Mouse (Mus musculus) urinary bladder, postnatal 14 days (tissue): ENCODE data around the gene Synpo2.

Experiments used
- DNase-seq: peaks from one replicate; pipeline ENCODE4 v3.0.0; 2021; ENCODE audit warnings: low spot score

Synpo2 gene

DNA sequence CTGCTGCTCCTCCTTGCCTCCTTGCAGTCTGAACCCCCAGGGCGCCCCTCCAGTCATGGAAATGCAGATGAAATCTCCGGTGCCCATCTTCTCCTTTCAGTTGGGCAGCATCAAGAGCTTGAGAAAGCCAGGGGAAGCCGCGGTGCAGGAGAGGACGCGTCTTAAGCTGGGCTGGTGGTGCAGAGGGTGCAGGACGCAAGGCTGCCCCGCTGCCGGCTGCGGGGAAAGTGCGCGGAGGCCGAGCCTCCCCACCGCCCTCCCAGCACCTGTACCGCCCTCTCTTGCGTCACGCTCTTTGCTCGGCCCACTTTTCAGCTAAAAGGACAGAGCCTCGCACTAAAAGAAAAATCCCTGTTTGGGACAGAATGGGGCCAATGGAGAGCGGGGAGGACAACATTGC lies at the start of gene Synpo2:
TSS of gene Synpo2 (minus strand) at position 229 of the 400 bp plus-strand sequence.
- peak; percentile 70 for DNase-seq

- DNase-seq, result no peak
Observed at GRCm38 (mm10) chr3:123285649-123286048, 49.7 kb upstream of the Synpo2 start.

DNA sequence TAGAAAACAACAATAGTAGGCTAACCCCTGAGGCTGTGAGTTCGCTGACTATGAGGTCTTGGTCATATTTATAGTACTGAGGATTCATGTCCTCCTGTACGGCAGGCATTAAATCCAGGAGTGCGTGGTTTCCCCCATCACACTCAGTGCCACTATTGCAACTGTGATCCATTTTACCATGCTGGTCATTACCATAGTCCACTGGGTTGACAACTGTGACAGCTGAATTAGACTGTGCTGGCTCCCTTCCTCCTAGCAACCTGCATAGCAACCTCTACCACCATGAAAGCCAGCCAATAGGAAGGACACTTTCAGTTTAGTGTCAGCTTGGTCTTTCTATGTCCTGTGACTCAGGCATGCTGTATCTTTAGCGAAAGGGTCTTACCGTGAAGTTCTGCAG lies 48.3 kb upstream of the Synpo2 start:
- DNase-seq, result no peak

- DNase-seq, result no peak
Observed at GRCm38 (mm10) chr3:123282866-123283615, 47.1 kb upstream of the Synpo2 start.

DNA sequence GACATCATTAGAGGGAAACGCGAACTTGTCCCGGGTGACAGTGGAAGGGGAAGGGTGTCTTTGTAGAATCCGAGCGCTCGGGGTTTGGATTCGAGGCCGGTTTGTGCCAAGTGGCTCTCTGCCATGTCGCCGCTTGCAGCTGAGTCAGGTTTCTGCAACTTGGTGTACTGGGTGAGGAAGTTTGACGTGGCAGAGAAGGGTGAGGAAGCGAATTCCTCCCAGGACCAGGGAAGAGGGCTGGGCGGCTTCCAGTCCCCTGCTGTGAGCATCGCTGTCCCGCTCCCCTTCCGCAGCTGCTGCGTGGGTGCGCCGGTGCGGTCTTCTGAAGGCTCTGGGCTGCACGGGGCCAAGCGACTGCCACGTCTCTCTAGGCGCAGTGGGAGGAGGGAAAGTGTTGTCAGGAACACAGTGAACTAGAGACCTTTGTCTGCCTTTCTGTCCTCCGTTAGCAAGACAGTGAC lies 31.8 kb upstream of the Synpo2 start:
- peak; percentile 77 for DNase-seq

- DNase-seq, result peak; percentile 86
Observed at GRCm38 (mm10) chr3:123266753-123267651, 31.1 kb upstream of the Synpo2 start, which contains the start of gene Sec24d. TSS of gene Sec24d (plus strand) at chr3:123267455.

GRCm38 (mm10) chr3:123264706-123265105 lies 28.8 kb upstream of the Synpo2 start:
- no peak for DNase-seq

GRCm38 (mm10) chr3:123258709-123259108 lies 22.8 kb upstream of the Synpo2 start:
- DNase-seq, result no peak

DNA sequence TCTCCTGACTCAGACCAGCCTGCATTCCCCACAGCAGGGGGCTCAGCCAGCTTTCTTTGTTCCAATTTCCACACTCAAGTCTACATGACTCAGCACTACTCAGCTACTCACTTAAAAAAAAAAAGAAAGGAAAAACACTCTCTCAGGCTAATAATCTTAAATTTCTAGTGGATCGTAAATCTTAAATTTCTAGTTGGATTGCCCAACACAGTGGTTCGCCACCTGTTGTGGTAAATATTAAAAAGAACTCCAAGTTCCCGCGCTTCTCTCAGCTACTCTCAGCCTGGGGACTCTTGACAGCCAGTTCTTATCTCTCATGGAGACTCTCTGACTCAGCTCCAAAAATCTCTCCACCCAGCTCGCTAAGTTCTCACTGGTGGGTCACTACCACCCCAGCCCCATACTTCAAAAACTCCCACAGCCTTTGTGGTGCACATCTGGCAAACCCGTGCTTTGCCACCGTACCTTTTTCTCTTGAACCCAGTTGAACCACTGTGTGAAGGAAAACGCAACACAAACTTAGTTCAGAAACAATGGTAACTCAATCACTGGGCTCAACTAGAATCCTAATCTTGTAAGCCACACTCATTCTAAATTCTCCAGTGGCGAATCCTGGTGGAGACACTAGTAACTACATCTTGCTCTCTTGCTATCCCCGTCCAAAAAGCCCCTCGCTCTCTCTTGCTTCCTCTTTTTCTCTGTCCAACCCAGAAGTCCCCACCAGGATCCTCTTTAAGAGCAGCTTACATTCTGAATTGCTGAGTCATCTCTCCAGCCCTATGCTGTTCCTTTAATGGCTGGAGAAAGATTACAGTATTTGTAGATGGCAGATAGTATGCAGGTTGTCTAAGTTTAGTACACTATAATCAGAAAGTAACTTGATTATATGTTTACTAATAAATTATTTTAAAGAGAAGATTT lies 20.5 kb upstream of the Synpo2 start:
- no peak for DNase-seq

DNA sequence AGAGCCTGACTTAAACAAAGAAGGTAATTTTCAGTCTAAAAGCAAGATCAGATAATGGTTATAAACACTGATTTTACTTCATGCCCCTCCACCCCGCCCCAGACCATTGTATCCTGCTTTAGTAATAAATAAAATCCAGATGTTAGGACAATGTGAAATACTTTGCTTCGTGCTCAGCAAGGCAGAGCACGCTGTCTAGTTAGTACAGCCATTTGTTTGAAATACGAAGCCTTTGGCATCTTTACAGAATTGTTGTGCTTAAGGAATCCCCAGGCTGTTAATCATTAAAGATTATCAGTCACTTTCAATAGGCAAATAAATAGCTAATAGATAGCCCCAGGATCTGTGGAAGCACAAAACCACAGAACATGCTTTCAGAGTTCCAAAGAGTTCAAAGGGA lies 9.7 kb upstream of the Synpo2 start:
- no peak for DNase-seq

- no peak for DNase-seq
Observed at GRCm38 (mm10) chr3:123244376-123244775, 8.4 kb upstream of the Synpo2 start.

DNA sequence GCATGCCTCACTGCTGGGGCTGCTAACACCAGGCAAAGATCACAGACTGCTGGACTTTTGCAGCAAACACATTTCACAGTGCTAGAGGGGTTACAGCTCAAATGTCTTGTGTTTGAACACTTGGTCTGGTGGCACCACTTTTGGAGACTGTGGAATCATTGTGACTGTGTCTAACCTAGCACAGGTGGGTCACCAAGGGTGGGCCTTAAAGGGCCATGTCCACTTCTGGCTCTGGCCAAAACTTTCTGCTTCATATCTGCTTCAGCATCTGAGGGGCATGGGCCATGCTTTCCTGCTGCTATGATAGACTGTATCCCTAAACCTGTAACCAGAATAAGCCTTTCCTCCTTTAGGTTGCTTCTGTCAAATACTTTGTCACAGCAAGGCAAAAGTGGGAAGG lies 1.5 kb upstream of the Synpo2 start:
- DNase-seq, result no peak

DNA sequence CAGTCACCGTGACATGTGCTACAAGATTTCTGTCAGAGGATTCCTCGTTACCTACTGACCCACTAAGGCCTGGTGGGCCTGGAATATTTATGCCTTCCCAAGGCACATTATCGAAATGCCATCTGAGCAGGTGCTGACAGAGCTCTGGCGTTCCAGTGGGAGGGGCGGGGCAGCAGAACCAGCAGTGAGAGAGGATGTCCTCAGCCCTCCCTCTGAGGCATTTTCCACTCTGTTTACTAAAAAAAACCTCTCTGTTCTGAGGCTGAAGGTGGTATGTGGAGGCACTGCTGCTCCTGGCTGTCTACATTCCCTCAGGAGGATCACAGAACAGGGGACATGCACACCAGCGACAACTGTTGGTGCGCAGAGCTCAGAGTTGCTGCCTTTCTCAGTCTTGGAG lies 1.1 kb upstream of the Synpo2 start:
- DNase-seq, result peak; percentile 10

GRCm38 (mm10) chr3:123235495-123235894 lies 454 bp downstream of the Synpo2 start:
- no peak for DNase-seq

GRCm38 (mm10) chr3:123234191-123234836 lies 1.6 kb downstream of the Synpo2 start:
- peak; percentile 36 for DNase-seq

GRCm38 (mm10) chr3:123231639-123232038 lies 4.3 kb downstream of the Synpo2 start:
- no peak for DNase-seq

GRCm38 (mm10) chr3:123227276-123227675 lies 8.7 kb downstream of the Synpo2 start:
- DNase-seq, result no peak

DNA sequence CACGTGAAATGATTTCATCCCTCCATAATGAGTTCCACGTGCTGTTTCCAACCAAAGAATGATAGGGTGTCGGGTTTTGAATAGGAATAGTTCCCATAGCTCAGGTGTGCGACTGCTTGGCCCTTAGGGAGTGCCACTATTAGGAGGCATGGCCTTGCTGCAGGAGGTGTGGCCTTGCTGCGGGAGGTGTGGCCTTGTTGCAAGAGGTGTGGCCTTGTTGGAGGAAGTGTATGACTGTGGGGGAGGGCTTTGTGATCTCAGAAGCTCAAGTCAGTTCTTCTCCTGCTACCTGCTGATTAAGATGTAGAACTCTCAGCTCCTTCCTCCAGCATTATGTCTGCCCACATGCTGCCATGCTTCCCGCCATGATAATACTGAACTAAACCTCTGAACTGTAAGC lies 17.3 kb downstream of the Synpo2 start:
- no peak for DNase-seq

GRCm38 (mm10) chr3:123208891-123209290 lies 27.1 kb downstream of the Synpo2 start:
- no peak for DNase-seq

- DNase-seq, result no peak
Observed at GRCm38 (mm10) chr3:123207386-123207785, 28.6 kb downstream of the Synpo2 start.

DNA sequence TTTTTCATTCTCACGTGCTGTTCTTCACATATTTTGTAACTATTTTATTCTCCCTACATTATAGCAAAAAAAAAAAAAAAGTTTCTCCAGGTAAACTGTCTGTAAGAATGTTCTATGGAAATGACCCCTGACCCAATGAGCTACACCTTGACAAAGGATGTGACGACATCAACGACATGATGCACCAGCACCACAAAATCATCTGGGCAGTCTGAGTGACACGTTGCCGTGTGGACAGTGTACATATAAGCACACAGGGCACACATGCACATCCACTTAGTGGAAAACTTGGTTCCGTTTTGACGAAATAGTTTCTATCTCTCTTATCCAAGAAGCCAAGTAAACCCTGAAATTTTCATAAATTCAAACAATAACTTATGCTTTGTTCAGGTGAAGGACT lies 30.5 kb downstream of the Synpo2 start:
- no peak for DNase-seq
